In genomic region chr2:36214023-36214422, GRCm38 (mm10) we compare ENCODE assay signal across 8 mouse cellular contexts. TPM values are rescaled to one million over a fixed set of nuclear protein-coding genes. Genes with fewer than 3 reads are reported as not detected.
DNase-seq lines count a peak whose midpoint lies in the region; ATAC-seq and TF ChIP-seq lines count a peak whose summit lies in the region.

No protein-coding gene starts in this region.

- no peaks in the 10 kb centered on the region for H3K36me3 ChIP-seq in embryonic facial prominence, embryonic 13.5 days
- H3K36me3 ChIP-seq in limb, embryonic 12.5 days, result no peaks in the 10 kb centered on the region
- H3K36me3 ChIP-seq in midbrain, embryonic 16.5 days (ENCODE audit: control insufficient read depth, insufficient read depth, low read length), result no peaks in the 10 kb centered on the region
- no peaks in the 10 kb centered on the region for H3K36me3 ChIP-seq in spleen, adult 2 months (ENCODE audit: control insufficient read depth, insufficient read depth, low read length)

- peak; percentile 82; the same call in 1 of the 2 replicates for TF ChIP-seq CTCF in spleen, adult 2 months (IDR thresholded peaks at IDR 0.05; ENCODE audit: extremely low read depth, insufficient read depth, insufficient read length, insufficient replicate concordance)

- no peaks in the 10 kb centered on the region for H3K9me3 ChIP-seq in embryonic facial prominence, embryonic 13.5 days
- H3K9me3 ChIP-seq in limb, embryonic 12.5 days, result no peaks in the 10 kb centered on the region
- H3K9me3 ChIP-seq in midbrain, embryonic 16.5 days (replicated peaks; ENCODE audit: control insufficient read depth, low read length, poor library complexity, severe bottlenecking), result no peaks in the 10 kb centered on the region

- WGBS in embryonic facial prominence, embryonic 13.5 days, result 5% methylated on average over 8 of the region's 8 CpGs
- 9% methylated on average over 8 of the region's 8 CpGs for WGBS in limb, embryonic 12.5 days
- WGBS in midbrain, embryonic 16.5 days, result 6% methylated on average over 8 of the region's 8 CpGs
- WGBS in spleen, adult 2 months, result 13% methylated on average over 8 of the region's 8 CpGs

- DNase-seq in 416B (ENCODE audit: low read depth), result peak; percentile 91
- peak; percentile 90 to 91 for DNase-seq in adrenal gland, postnatal 36 days
- DNase-seq in heart, adult 8-10 months (ENCODE audit: low spot score), result peak; percentile 87
- peak; percentile 86 to 90 for DNase-seq in kidney, adult 8-10 months
- peak; percentile 51 to 64 for DNase-seq in spleen, adult 2 months (ENCODE audit: low read depth in 1 of 2, low spot score in 2 of 2)

- peak; percentile 16; the same call in 1 of the 2 replicates for ATAC-seq in embryonic facial prominence, embryonic 13.5 days (ENCODE audit: insufficient number of reproducible peaks, insufficient read depth, low FRiP score, low TSS enrichment, low read depth)
- peak; percentile 39; the same call in 1 of the 2 replicates for ATAC-seq in limb, embryonic 12.5 days (ENCODE audit: insufficient number of reproducible peaks, insufficient read depth, low FRiP score, low TSS enrichment, low read depth)
- peak; percentile 86 for ATAC-seq in midbrain, embryonic 16.5 days

- H3K9ac ChIP-seq in embryonic facial prominence, embryonic 13.5 days, result no peak overlapping the region
- no peak overlapping the region for H3K9ac ChIP-seq in limb, embryonic 12.5 days (replicated peaks)
- H3K9ac ChIP-seq in midbrain, embryonic 16.5 days (ENCODE audit: low read depth, low read length), result no peak overlapping the region

- H3K4me3 ChIP-seq in embryonic facial prominence, embryonic 13.5 days, result no peak overlapping the region
- H3K4me3 ChIP-seq in limb, embryonic 12.5 days (replicated peaks), result no peak overlapping the region
- H3K4me3 ChIP-seq in midbrain, embryonic 16.5 days (ENCODE audit: low read depth, low read length), result no peak overlapping the region
- no peak overlapping the region for H3K4me3 ChIP-seq in spleen, adult 2 months (ENCODE audit: extremely low read depth, insufficient read depth, insufficient read length)

- peaks cover 61% of the 10 kb centered on the region for H3K4me1 ChIP-seq in embryonic facial prominence, embryonic 13.5 days
- peaks cover 49% of the 10 kb centered on the region for H3K4me1 ChIP-seq in limb, embryonic 12.5 days (replicated peaks)
- no peaks in the 10 kb centered on the region for H3K4me1 ChIP-seq in midbrain, embryonic 16.5 days (ENCODE audit: control insufficient read depth, insufficient read depth, low read length)
- peaks cover 14% of the 10 kb centered on the region; the same call in 1 of the 2 replicates for H3K4me1 ChIP-seq in spleen, adult 2 months (ENCODE audit: control insufficient read depth, insufficient read depth, insufficient read length)

- no peak for TF ChIP-seq POLR2A in spleen, adult 2 months (IDR thresholded peaks at IDR 0.05; ENCODE audit: low read depth, low read length)

- peaks cover 35% of the 10 kb centered on the region for H3K27me3 ChIP-seq in embryonic facial prominence, embryonic 13.5 days
- peaks cover 34% of the 10 kb centered on the region for H3K27me3 ChIP-seq in limb, embryonic 12.5 days
- peaks cover 23% of the 10 kb centered on the region for H3K27me3 ChIP-seq in midbrain, embryonic 16.5 days (ENCODE audit: control insufficient read depth, insufficient read depth, low read depth, low read length)
- H3K27me3 ChIP-seq in spleen, adult 2 months (ENCODE audit: control insufficient read depth, insufficient read depth, low read length), result 0 out of 2 replicates have a peak, but pooled peaks cover 2% of the 10 kb centered on the region

- H3K27ac ChIP-seq in embryonic facial prominence, embryonic 13.5 days, result peak overlapping the region; percentile 16; the same call in 1 of the 2 replicates
- no peak overlapping the region for H3K27ac ChIP-seq in limb, embryonic 12.5 days
- H3K27ac ChIP-seq in midbrain, embryonic 16.5 days (ENCODE audit: low read length), result no peak overlapping the region
- no peak overlapping the region for H3K27ac ChIP-seq in spleen, adult 2 months (ENCODE audit: insufficient read depth, low read length)

- H3K4me2 ChIP-seq in embryonic facial prominence, embryonic 13.5 days, result 0 out of 2 replicates have a peak overlapping the region, but pooled peaks have one; percentile 26
- H3K4me2 ChIP-seq in limb, embryonic 12.5 days, result no peak overlapping the region
- peak overlapping the region; percentile 27; the same call in 1 of the 2 replicates for H3K4me2 ChIP-seq in midbrain, embryonic 16.5 days (ENCODE audit: low read length)

RNA-seq across cellular contexts. Expression of gene Ptgs1, which starts 16.2 kb away (rescaled TPM):
- total RNA-seq in adrenal gland, postnatal 36 days (2021), result 10 to 100 TPM; 11.7 to 14.4 TPM
- polyA plus RNA-seq in embryonic facial prominence, embryonic 13.5 days (2015; fragmentation: Nextera tagmentation; extraction: Ambion mirVana), result 6.6 and 6.9 TPM in 2 replicates
- total RNA-seq in heart, adult 8-10 months (2022), result 10 to 100 TPM; 10.9 to 23.6 (median 16.1) TPM
- 4.7 and 4.8 TPM in 2 replicates for polyA plus RNA-seq in limb, embryonic 12.5 days (2016; fragmentation: Nextera tagmentation; extraction: Ambion mirVana)
- 4.0 and 5.5 TPM in 2 replicates for polyA plus RNA-seq in midbrain, embryonic 16.5 days (2015; fragmentation: Nextera tagmentation; extraction: Ambion mirVana)
- polyA plus RNA-seq in spleen, adult 2 months (2012; rRNA removed), result 44.4 and 45.2 TPM in 2 replicates

Comparison
In these comparisons a context has a peak if more than half of its experiments do, and no peak if none do; other contexts are left out.
1. ATAC-seq: peak in every context shown above with its lines; median percentile 86 in midbrain, embryonic 16.5 days; 39 in limb, embryonic 12.5 days; 16 in embryonic facial prominence, embryonic 13.5 days.